9 mouse cellular contexts compared by ENCODE assay signal in the genomic region with DNA sequence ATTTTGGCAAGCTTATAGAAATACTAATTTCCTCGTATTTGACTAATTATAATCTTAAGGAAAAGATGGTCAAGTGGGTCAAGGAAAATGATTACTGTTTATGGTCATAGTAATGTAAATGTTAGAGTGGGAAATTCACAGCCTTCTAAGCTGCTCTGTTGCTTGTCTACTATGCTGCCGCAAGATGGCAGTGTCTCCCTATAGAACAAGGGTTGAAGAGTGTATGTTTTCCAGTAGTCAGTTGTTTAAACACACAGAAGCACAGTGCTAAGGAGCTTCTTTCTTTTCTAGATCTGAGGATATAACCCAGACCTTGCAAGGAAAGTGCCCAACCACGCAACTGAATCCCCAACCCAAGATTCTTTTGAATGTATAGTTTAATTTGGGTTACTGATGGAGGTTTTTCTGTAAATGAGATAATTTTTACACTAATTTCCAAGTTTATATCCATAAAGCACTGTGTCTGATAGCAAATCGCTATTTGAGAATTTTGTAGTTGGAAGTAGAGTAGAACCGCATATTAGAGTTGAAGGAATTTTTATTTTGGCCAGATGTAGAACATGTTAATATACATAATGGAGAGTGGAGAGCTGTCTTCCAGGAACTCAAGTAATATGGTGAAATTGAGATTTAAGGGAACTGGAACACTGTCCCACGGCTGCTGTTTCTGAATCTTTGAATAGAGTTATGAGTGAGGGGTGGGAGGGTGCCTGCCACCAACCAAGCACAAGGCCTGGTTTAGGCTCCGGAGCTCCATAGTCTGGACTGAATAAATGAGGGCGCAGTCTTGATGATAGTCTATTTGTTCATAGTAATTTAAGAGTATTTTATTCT. TPM values are rescaled to one million over a fixed set of nuclear protein-coding genes. Genes with fewer than 3 reads are reported as not detected.
DNase-seq lines count a peak whose midpoint lies in the region; ATAC-seq and TF ChIP-seq lines count a peak whose summit lies in the region.
"Had no signal": no experiment of that assay in that cellular context is flagged by ENCODE, and none has a peak within 500 bp of the region (broad histone marks: within the 10 kb centered on the region; RNA-seq: fewer than 3 reads in every experiment).

No protein-coding gene starts in this region.

- H3K4me3 ChIP-seq in thymus, adult 2 months (ENCODE audit: control insufficient read depth, insufficient read depth, low read length), result no peak overlapping the region
- H3K4me3 ChIP-seq in forebrain, embryonic 16.5 days (replicated peaks; ENCODE audit: low read length), result no peak overlapping the region
- no peak overlapping the region for H3K4me3 ChIP-seq in intestine, embryonic 14.5 days (ENCODE audit: low read depth, low read length)
- no peak overlapping the region for H3K4me3 ChIP-seq in midbrain, embryonic 15.5 days
- H3K4me3 ChIP-seq: erythroblast, embryonic 14.5 days had no signal

- intact Hi-C loops in left cerebral cortex, postnatal 25 days (cut with DNase I), result loop anchor here (5.0 to 10.0 kb wide), 4 partner anchors 120 to 1858 kb away; partner anchors contain the start of gene Marcks

- peak; percentile 98 for ATAC-seq in forebrain, embryonic 16.5 days
- peak; percentile 8; the same call in 1 of the 2 replicates for ATAC-seq in intestine, embryonic 14.5 days (replicated peaks; ENCODE audit: low FRiP score, low TSS enrichment, low read depth)
- ATAC-seq in midbrain, embryonic 15.5 days (replicated peaks), result peak; percentile 96

- H3K9me3 ChIP-seq in forebrain, embryonic 16.5 days (ENCODE audit: control insufficient read depth, low read length), result no peaks in the 10 kb centered on the region
- H3K9me3 ChIP-seq in intestine, embryonic 14.5 days (ENCODE audit: control insufficient read depth, low read length), result no peaks in the 10 kb centered on the region
- H3K9me3 ChIP-seq in midbrain, embryonic 15.5 days, result no peaks in the 10 kb centered on the region

- no peak for TF ChIP-seq CTCF in thymus, adult 2 months (IDR thresholded peaks at IDR 0.05; ENCODE audit: borderline replicate concordance, control insufficient read depth, extremely low read depth, insufficient read depth, low read length, poor library complexity)

- no peak for TF ChIP-seq POLR2A in thymus, adult 2 months (IDR thresholded peaks at IDR 0.05; ENCODE audit: control insufficient read depth, extremely low read depth, insufficient read depth, low read length, poor library complexity)

- no peaks in the 10 kb centered on the region for H3K4me1 ChIP-seq in thymus, adult 2 months (replicated peaks; ENCODE audit: control insufficient read depth, insufficient read depth, low read length)
- no peaks in the 10 kb centered on the region for H3K4me1 ChIP-seq in forebrain, embryonic 16.5 days (replicated peaks; ENCODE audit: control insufficient read depth, insufficient read depth, low read length)
- no peaks in the 10 kb centered on the region for H3K4me1 ChIP-seq in intestine, embryonic 14.5 days (replicated peaks; ENCODE audit: control insufficient read depth, insufficient read depth, low read length)
- H3K4me1 ChIP-seq in midbrain, embryonic 15.5 days, result no peaks in the 10 kb centered on the region

- no peaks in the 10 kb centered on the region for H3K27me3 ChIP-seq in thymus, adult 2 months (ENCODE audit: control insufficient read depth, insufficient read depth, low read length)
- no peaks in the 10 kb centered on the region for H3K27me3 ChIP-seq in forebrain, embryonic 16.5 days (replicated peaks; ENCODE audit: control insufficient read depth, insufficient read depth, low read length)
- H3K27me3 ChIP-seq in intestine, embryonic 14.5 days (replicated peaks; ENCODE audit: control insufficient read depth, insufficient read depth, low read length), result no peaks in the 10 kb centered on the region
- no peaks in the 10 kb centered on the region for H3K27me3 ChIP-seq in midbrain, embryonic 15.5 days (replicated peaks)
- H3K27me3 ChIP-seq in splenic B cell, adult 2 months (ENCODE audit: control insufficient read depth, insufficient read depth, low read length, poor library complexity, severe bottlenecking), result no peaks in the 10 kb centered on the region

- 62% methylated on average over 8 of the region's 8 CpGs for WGBS in thymus, adult 2 months
- WGBS in forebrain, embryonic 16.5 days, result 53% methylated on average over 8 of the region's 8 CpGs
- WGBS in intestine, embryonic 14.5 days, result 52% methylated on average over 8 of the region's 8 CpGs
- WGBS in midbrain, embryonic 15.5 days, result 50% methylated on average over 8 of the region's 8 CpGs

- H3K9ac ChIP-seq in forebrain, embryonic 16.5 days (replicated peaks; ENCODE audit: low read depth, low read length), result no peak overlapping the region
- H3K9ac ChIP-seq in intestine, embryonic 14.5 days (ENCODE audit: low read length), result no peak overlapping the region
- no peak overlapping the region for H3K9ac ChIP-seq in midbrain, embryonic 15.5 days

- DNase-seq in thymus, adult 2 months, result peak; percentile 60
- no peak for DNase-seq in thymus, adult 18-20 months
- DNase-seq in cerebellum, adult 18-20 months, result peak; percentile 57 to 70
- peak; percentile 80 for DNase-seq in intestine, embryonic 14.5 days (ENCODE audit: low spot score)
- DNase-seq in left cerebral cortex, postnatal 25 days (ENCODE audit: low spot score in 2 of 2), result peak; percentile 75 to 83
- peak; percentile 82 for DNase-seq in splenic B cell, adult 2 months (ENCODE audit: low read depth, low spot score)

- no peak overlapping the region for H3K27ac ChIP-seq in thymus, adult 2 months (ENCODE audit: control insufficient read depth, insufficient read depth, low read length)
- H3K27ac ChIP-seq in forebrain, embryonic 16.5 days (ENCODE audit: low read length), result no peak overlapping the region
- no peak overlapping the region for H3K27ac ChIP-seq in intestine, embryonic 14.5 days (ENCODE audit: low read depth)
- no peak overlapping the region for H3K27ac ChIP-seq in midbrain, embryonic 15.5 days

- no peak overlapping the region for H3K4me2 ChIP-seq in forebrain, embryonic 16.5 days (ENCODE audit: low read length)
- no peak overlapping the region for H3K4me2 ChIP-seq in intestine, embryonic 14.5 days (ENCODE audit: low read length)
- H3K4me2 ChIP-seq in midbrain, embryonic 15.5 days, result no peak overlapping the region

- no peaks in the 10 kb centered on the region for H3K36me3 ChIP-seq in thymus, adult 2 months (ENCODE audit: control insufficient read depth, insufficient read depth, low read length)
- no peaks in the 10 kb centered on the region for H3K36me3 ChIP-seq in forebrain, embryonic 16.5 days (ENCODE audit: control insufficient read depth, insufficient read depth)
- no peaks in the 10 kb centered on the region for H3K36me3 ChIP-seq in intestine, embryonic 14.5 days (ENCODE audit: control insufficient read depth, insufficient read depth, low read length)
- H3K36me3 ChIP-seq in midbrain, embryonic 15.5 days (replicated peaks), result no peaks in the 10 kb centered on the region
- H3K36me3 ChIP-seq in splenic B cell, adult 2 months (ENCODE audit: control insufficient read depth, insufficient read depth, low read length, poor library complexity, severe bottlenecking), result no peaks in the 10 kb centered on the region

RNA-seq across cellular contexts. Expression of gene Hdac2, which starts 40.1 kb away (rescaled TPM):
- 23.0 and 30.6 TPM in 2 replicates for polyA plus RNA-seq in thymus, adult 2 months (2012; rRNA removed)
- 423 and 461 TPM in 2 replicates for polyA plus RNA-seq in forebrain, embryonic 16.5 days (2015; fragmentation: Nextera tagmentation; extraction: Ambion mirVana)
- 203 and 228 TPM in 2 replicates for polyA plus RNA-seq in intestine, embryonic 14.5 days (2014; fragmentation: Nextera tagmentation; extraction: Ambion mirVana)
- total RNA-seq in left cerebral cortex, postnatal 25 days (2021), result 10 to 100 TPM; 90.8 to 91.5 TPM
- 330 and 345 TPM in 2 replicates for polyA plus RNA-seq in midbrain, embryonic 15.5 days (2015; fragmentation: Nextera tagmentation; extraction: Ambion mirVana)

Comparison
In these comparisons a context has a peak if more than half of its experiments do, and no peak if none do; other contexts are left out.
1. DNase-seq: peak in thymus, adult 2 months (single experiment), cerebellum, adult 18-20 months (2 of 2), intestine, embryonic 14.5 days (single experiment), left cerebral cortex, postnatal 25 days (2 of 2) and splenic B cell, adult 2 months (single experiment); none in thymus, adult 18-20 months (0 of 2).
2. ATAC-seq: peak in every context shown above with its lines; median percentile 98 in forebrain, embryonic 16.5 days; 96 in midbrain, embryonic 15.5 days; 8 in intestine, embryonic 14.5 days.